Mouse (Mus musculus) lung, postnatal 10 days (tissue): ENCODE results near the gene Frzb.

Experiments
- DNase-seq: peaks from one replicate; pipeline ENCODE4 v3.0.0; 2021

Gene Frzb

DNA sequence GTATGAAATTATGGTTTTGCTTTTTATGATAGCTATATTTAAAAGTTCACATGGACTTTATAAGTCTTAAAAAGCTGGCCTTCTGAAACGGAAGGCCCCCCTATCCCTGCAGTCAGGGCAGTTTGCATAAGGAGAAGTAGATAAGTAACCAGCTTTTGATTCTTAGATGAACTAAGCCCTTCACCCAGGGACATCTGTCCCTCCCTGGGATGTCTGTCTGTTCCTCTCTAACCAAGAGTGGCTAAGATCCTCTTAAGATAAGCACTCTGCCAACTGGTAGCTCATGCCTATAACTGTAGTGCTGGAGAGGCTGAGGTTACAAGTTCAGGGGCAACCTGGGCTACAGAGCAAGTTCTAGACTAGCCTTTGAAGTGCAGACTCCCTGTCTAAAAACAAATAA is 25.4 kb downstream of the Frzb start:
- DNase-seq: no peak

DNA sequence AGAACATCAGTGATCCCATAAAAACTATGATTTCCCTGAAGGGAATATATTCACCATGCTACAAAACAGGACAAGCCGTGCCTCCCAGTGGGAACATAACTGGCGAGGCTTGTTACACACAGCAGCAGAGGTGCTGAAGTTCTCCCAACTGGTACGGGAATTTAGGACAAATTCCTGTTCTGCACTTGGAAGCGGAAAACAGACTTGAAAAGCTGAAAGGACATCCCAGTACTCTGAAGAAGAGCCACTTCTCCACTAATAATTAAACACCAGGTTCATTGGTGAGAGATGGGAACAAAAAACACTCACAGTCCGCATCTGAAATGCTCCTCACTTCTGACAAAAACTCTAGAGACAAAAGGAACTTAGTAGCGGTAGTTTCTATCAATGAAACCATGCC is 31.1 kb downstream of the Frzb start:
- no peak for DNase-seq

DNA sequence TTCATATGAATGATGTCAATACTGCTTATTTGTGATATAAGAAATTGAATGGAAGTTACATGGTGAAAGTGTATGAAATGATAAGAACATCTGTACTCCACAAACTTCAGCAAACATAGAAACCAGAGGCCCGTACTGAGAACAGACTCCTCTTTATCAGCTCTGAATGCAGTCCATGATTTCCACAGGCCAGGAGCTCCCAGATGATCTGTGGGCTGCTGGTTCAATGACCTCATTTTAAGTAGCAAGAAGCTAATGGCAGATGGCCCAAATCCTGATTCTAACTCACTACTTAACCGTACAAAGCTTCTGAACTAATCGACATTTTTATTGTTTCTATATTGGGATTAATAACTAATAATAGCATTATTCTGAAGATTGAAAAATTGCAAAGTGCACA is 33.0 kb downstream of the Frzb start:
- no peak for DNase-seq

DNA sequence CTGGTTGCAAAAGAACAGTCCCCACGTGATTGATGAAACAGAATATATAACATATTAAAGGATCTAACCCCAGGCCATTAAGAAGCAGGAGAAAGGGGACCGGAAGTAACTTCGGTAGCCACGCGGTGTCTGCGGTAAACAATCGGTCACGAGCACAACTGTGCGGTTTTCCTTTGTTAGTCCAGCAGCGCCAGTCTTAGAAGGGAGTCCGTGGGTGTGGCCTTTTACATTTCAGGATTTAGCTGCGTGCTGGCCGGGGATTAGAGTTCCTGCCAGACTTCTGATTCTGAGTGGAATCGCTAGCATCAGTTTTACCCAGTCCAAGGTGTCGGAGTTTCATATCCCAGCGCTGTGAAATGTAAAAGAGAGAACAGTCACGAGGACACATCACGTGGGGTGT is 34.3 kb downstream of the Frzb start:
- no peak for DNase-seq

DNA sequence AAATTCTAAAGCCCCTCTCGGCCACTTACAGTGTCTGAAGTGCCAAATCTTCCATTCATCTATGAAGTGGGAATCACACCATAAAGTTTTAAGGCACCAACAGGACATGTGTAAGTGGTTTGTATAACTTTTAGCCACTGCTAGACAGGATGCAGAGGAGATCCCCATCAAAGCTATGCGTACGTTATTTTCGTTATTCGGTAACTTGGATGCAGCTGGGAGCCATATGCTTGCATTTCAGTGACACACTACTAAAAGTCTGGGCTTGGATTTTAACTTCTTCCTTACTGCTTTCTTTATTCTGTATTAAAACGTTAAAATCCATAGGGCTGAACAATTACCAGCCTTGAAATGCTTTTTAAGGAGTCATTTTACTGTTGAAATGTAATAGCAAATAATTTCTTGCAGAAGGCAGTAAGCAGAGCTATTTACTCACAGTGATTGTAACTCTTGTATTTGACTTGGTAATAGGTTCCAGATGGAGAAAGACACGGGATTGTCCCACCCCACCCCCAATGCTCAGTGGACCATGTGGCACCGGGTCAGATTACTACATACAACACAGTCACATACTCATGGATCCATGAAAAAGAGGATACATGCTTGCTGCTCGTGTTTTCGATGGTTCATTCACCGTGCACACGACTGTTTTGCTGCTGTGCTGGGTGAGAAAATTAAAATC is 37.4 kb downstream of the Frzb start:
- DNase-seq: no peak

DNA sequence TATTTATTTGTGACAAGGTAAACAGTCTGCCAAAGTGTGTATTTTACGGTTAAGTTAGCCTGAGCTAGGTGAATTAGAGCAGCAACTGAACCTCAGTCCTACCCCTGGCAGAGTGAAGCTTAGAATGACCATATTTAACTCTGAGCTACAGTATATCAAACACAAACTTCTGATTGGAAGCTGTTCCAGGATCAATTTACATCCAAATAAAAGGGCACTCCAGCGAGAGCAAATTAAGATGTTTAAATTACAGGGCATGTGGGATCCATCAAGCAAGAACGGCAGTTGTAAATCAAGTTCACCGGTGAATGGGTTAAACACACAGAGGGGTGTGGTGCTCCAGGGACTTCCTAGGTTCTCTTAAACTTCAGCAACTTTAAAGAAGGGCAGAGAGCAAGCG is 42.7 kb downstream of the Frzb start:
- no peak for DNase-seq

DNA sequence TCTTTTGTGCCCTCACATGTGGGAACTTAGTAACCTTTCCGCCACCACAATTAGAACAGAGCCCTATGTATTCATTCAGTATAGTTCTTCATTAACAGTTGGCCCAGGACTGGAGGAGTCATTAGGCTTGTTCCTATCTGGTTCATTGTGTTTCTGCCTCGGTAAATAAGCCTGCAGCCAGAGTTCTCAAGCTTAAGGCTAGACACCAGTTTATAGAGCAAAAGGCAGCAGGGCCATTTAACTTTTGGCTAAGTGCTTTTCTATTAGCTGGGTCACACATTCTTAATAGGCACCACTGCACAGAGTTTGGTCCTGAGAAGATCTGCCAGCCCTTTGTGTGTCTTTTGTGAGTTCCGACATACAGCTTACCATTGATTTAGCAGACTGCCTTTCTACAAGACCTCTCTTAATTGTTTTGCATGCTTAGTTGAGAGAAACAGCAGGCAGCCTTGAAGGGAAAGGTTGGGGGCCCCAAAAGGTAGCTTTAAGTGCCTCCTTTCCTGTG is 48.8 kb downstream of the Frzb start:
- DNase-seq: no peak

DNA sequence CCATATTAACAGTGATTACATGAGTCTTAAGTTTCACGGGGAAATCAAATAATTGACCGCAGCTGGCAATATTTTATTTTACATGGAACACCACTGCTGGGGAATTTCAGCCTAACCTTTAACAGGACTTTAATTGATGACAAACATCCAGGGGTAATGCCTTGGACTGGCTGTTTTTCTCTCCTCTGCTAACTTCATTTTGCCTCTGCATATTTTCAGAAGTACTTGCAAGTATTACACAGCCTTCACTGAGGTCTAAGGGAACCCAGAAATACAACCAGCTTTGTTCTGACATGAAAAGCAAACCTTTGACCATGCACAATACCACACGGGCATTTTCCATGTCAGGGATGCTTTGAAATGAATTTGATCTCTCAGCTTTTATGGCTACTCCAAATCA is 50.6 kb downstream of the Frzb start:
- no peak for DNase-seq

DNA sequence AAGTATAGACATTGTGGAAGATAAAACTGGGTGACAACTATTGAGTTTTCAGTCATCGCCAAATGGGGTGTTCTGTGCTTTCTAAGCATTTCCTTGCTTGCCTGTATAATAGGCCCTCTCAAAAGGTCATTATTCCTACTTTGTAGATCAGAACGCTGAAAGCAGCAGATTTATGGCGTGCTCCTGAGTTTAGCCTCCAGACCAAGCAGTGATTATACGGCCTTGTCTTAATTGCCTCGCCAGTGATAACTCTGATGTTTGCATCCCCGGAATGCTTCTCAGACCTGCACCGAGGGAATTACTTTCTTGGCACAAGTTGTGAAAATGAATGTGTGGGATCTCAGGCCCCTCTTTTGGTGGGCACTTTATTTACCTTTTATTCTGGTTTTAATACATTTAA is 51.4 kb downstream of the Frzb start:
- DNase-seq: no peak

DNA sequence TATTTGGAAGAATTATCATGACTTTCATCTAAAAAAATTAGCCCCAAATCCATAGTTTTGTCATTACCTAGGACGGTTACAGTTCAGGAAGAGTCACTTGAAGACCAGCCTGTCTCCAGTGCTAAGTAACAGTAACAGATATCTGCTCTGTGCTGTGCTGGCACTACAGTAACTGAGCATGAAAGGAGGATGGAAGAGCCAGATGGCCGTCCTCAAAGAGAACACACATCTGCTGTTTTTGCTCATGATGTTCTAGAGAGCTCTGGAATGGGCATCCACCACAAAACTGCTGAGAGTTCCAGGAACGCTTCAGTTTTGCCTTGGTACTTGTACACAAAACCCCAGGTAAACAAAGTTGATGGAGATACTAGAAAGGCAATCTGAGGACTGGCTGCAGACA is 59.1 kb downstream of the Frzb start:
- no peak for DNase-seq

DNA sequence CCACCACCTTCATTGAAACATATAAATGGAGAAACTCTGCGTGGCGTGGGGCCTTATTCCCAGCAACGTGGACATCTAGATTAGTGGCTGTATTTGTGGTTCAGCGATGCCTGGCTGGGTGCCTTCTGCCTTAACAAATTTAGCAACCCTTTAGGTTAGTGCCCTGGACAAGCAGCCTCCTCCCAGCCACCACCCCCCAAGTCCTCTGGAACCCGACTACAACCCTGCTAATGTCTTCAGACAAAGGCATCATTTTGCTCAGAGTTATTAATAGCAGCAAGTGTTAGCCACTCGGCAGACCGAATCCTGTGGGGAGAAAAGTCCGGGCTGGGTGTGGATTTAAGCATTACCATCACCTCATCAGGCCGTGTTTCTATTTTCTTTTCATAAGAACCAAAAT is 59.8 kb downstream of the Frzb start:
- peak; percentile 30 for DNase-seq

DNA sequence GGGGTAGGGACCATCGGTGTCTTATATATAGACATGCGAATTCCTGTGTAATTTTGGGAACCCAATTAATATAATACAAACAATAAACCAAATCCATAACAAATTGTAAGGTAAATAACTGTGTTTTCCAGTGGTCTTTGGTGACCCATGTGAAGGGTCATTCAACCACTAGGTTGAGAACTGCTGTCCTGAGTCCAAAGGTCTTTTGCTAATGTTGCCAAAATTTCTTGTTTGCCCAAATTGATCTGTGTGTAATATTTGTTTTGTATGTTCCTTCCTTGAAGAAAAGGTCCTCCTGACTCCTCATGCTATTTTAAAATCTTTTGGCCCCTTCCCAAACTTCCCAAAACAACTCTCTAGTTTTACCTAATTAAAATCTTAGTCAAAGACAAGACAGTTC is 61.2 kb downstream of the Frzb start:
- no peak for DNase-seq

DNA sequence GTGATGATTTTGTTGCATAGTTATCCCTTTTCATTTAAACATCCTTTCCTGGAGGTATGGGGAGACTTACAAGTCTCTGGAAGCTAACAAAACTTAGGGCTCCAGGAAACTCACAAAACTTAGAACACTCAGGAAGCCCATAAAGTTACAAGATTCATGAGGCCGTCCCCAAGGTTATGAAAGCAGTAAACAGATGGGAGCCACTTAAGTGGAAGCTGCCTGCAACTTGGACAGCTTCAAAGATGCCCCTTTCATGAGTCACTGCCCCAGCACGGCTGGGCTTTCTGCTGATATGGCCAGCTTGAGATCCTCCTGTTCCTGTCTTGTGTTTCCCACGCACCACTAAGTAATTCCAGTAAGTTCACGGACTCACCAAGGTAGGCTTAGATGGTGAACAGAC is 63.0 kb downstream of the Frzb start:
- DNase-seq: no peak

DNA sequence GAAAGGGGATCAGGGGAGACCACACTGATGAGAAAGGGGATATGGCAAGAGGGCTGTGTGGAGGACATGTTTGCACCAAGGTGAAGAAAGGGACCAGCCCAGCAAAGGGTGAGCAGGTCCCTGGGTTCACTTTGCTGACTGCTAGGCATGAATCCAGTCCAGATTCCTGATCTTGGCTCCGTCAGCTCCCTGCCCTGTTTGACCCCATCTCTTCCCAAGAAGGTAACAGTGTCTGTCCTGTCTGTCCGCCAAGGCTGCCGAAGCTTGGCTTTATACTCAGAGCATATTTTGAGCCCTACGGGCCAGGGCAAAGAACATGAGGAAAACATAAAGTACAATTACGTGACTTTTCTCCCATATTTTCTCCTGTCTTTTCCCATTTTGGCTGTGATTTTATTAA is 67.6 kb downstream of the Frzb start:
- no peak for DNase-seq

DNA sequence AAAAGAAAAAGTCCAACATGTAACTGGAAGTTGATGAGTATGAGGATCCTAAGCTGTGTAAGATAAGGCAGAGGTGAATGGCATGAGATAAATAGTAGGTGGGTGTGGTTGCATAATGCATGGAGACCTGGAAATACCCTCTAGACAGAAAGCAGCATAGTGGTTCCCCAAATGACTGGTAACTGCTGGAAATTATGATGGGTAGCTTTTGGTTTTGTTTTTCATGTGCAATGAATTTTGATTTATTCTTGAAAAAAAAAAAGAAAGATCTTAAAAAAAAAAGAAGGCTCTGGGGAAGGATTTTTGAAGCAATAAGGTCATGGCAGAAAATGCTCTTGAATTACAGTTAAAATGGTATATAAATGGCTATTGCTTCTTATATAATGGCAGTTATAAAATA is 72.5 kb downstream of the Frzb start:
- DNase-seq: no peak

DNA sequence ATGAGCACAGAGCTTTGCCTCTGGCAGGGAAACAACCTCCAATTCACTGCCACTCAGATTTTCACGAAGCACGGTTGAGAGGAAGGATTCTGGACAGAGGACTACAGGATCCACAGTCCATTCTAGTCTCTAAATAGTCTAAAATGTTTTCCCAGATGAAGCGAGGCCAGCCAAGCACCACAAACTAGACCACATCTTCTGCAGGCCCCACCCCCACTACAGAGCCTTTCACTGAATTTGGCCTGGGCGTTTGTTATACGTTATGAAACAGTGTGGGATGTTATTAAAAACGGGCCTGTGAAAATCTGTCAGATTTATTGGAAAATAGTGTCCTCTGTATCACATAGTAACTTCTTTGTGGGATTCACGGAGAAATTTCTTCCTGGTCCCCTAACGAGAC is 76.0 kb downstream of the Frzb start:
- no peak for DNase-seq
